14 mouse cellular contexts compared by ENCODE assay signal in genomic region chr7:145340248-145340904, GRCm38 (mm10). TPM values are rescaled to one million over a fixed set of nuclear protein-coding genes. Genes with fewer than 3 reads are reported as not detected.
DNase-seq lines count a peak whose midpoint lies in the region; ATAC-seq lines count a peak whose summit lies in the region.
"Had no signal": no experiment of that assay in that cellular context is flagged by ENCODE, and none has a peak within 500 bp of the region (broad histone marks: within the 10 kb centered on the region; RNA-seq: fewer than 3 reads in every experiment).

No protein-coding gene starts in this region.

- ATAC-seq in hindbrain, embryonic 12.5 days (ENCODE audit: low FRiP score) = no peak
- ATAC-seq in midbrain, embryonic 14.5 days (ENCODE audit: low FRiP score, low TSS enrichment) = no peak
- ATAC-seq: midbrain, embryonic 16.5 days had no signal

- no peaks in the 10 kb centered on the region for H3K36me3 ChIP-seq in hindbrain, embryonic 10.5 days
- no peaks in the 10 kb centered on the region for H3K36me3 ChIP-seq in hindbrain, embryonic 12.5 days
- H3K36me3 ChIP-seq in midbrain, embryonic 14.5 days (ENCODE audit: control insufficient read depth, insufficient read depth, low read length) = no peaks in the 10 kb centered on the region
- H3K36me3 ChIP-seq in midbrain, embryonic 10.5 days = no peaks in the 10 kb centered on the region
- H3K36me3 ChIP-seq in limb, embryonic 10.5 days = no peaks in the 10 kb centered on the region

- 0 out of 2 replicates have a peak, but pooled peaks cover under 1% of the 10 kb centered on the region for H3K4me1 ChIP-seq in hindbrain, embryonic 10.5 days (replicated peaks)
- no peaks in the 10 kb centered on the region for H3K4me1 ChIP-seq in hindbrain, embryonic 12.5 days
- H3K4me1 ChIP-seq in midbrain, embryonic 14.5 days (ENCODE audit: control insufficient read depth, insufficient read depth, low read length) = no peaks in the 10 kb centered on the region
- H3K4me1 ChIP-seq in midbrain, embryonic 10.5 days = no peaks in the 10 kb centered on the region
- H3K4me1 ChIP-seq in limb, embryonic 10.5 days = peaks cover 10% of the 10 kb centered on the region; the same call in 1 of the 2 replicates

- no peak overlapping the region for H3K9ac ChIP-seq in hindbrain, embryonic 12.5 days
- H3K9ac ChIP-seq in midbrain, embryonic 14.5 days (replicated peaks; ENCODE audit: low read length) = no peak overlapping the region

- DNase-seq in hindbrain, embryonic 10.5 days (ENCODE audit: low spot score) = peak; percentile 34
- peak; percentile 30 for DNase-seq in midbrain, embryonic 14.5 days
- no peak for DNase-seq in midbrain, embryonic 10.5 days (ENCODE audit: low spot score)
- peak; percentile 45 for DNase-seq in limb, embryonic 10.5 days (ENCODE audit: low spot score)
- DNase-seq in urinary bladder, postnatal 36 days (ENCODE audit: low spot score in 2 of 2) = no peak
- no peak for DNase-seq in layer of hippocampus, adult 11-12 months (ENCODE audit: low spot score)
- DNase-seq: adrenal gland, adult 2 months; cerebellum, postnatal 14 days; kidney, adult 9 months had no signal

- WGBS in hindbrain, embryonic 10.5 days = 83% methylated on average over 5 of the region's 5 CpGs
- WGBS in hindbrain, embryonic 12.5 days = 74% methylated on average over 5 of the region's 5 CpGs
- 83% methylated on average over 5 of the region's 5 CpGs for WGBS in midbrain, embryonic 14.5 days
- 88% methylated on average over 5 of the region's 5 CpGs for WGBS in midbrain, embryonic 10.5 days
- WGBS in limb, embryonic 10.5 days = 88% methylated on average over 5 of the region's 5 CpGs

- H3K4me3 ChIP-seq in hindbrain, embryonic 10.5 days = no peak overlapping the region
- no peak overlapping the region for H3K4me3 ChIP-seq in hindbrain, embryonic 12.5 days
- H3K4me3 ChIP-seq in midbrain, embryonic 14.5 days (replicated peaks; ENCODE audit: low read depth, low read length) = no peak overlapping the region
- no peak overlapping the region for H3K4me3 ChIP-seq in midbrain, embryonic 10.5 days
- no peak overlapping the region for H3K4me3 ChIP-seq in limb, embryonic 10.5 days

- no peaks in the 10 kb centered on the region for H3K27me3 ChIP-seq in hindbrain, embryonic 10.5 days (ENCODE audit: insufficient read depth, poor library complexity, severe bottlenecking)
- no peaks in the 10 kb centered on the region for H3K27me3 ChIP-seq in hindbrain, embryonic 12.5 days
- no peaks in the 10 kb centered on the region for H3K27me3 ChIP-seq in midbrain, embryonic 14.5 days (ENCODE audit: control insufficient read depth, insufficient read depth, low read length)
- no peaks in the 10 kb centered on the region for H3K27me3 ChIP-seq in midbrain, embryonic 10.5 days (ENCODE audit: low read depth, poor library complexity, severe bottlenecking)
- H3K27me3 ChIP-seq in limb, embryonic 10.5 days (ENCODE audit: low read depth, poor library complexity, severe bottlenecking) = no peaks in the 10 kb centered on the region

- H3K4me2 ChIP-seq in hindbrain, embryonic 12.5 days (replicated peaks) = no peak overlapping the region
- no peak overlapping the region for H3K4me2 ChIP-seq in midbrain, embryonic 14.5 days (ENCODE audit: low read length)

- H3K27ac ChIP-seq in hindbrain, embryonic 10.5 days = no peak overlapping the region
- H3K27ac ChIP-seq in hindbrain, embryonic 12.5 days = no peak overlapping the region
- H3K27ac ChIP-seq in midbrain, embryonic 14.5 days (replicated peaks; ENCODE audit: low read depth, low read length) = no peak overlapping the region
- H3K27ac ChIP-seq in midbrain, embryonic 10.5 days (replicated peaks) = no peak overlapping the region
- H3K27ac ChIP-seq in limb, embryonic 10.5 days = no peak overlapping the region

- H3K9me3 ChIP-seq in hindbrain, embryonic 10.5 days = 0 out of 2 replicates have a peak, but pooled peaks cover 4% of the 10 kb centered on the region
- H3K9me3 ChIP-seq in hindbrain, embryonic 12.5 days (replicated peaks) = no peaks in the 10 kb centered on the region
- no peaks in the 10 kb centered on the region for H3K9me3 ChIP-seq in midbrain, embryonic 14.5 days (ENCODE audit: control insufficient read depth, low read length)
- H3K9me3 ChIP-seq in midbrain, embryonic 10.5 days (replicated peaks) = no peaks in the 10 kb centered on the region
- H3K9me3 ChIP-seq in limb, embryonic 10.5 days (replicated peaks) = no peaks in the 10 kb centered on the region

RNA-seq across cellular contexts. Expression of gene Mrgprd, which starts 25.7 kb away (rescaled TPM):
- not detected in 2 replicates for polyA plus RNA-seq in hindbrain, embryonic 10.5 days (2016; fragmentation: Nextera tagmentation; extraction: Ambion mirVana)
- polyA plus RNA-seq in hindbrain, embryonic 12.5 days (2016; fragmentation: Nextera tagmentation; extraction: Ambion mirVana) = not detected in 2 replicates
- not detected in 2 replicates for polyA plus RNA-seq in midbrain, embryonic 14.5 days (2014; fragmentation: Nextera tagmentation; extraction: Ambion mirVana)
- not detected in 2 replicates for polyA plus RNA-seq in midbrain, embryonic 10.5 days (2016; fragmentation: Nextera tagmentation; extraction: Ambion mirVana)
- not detected in 2 replicates for polyA plus RNA-seq in limb, embryonic 10.5 days (2016; fragmentation: Nextera tagmentation; extraction: Ambion mirVana)
- polyA plus RNA-seq: adrenal gland, adult 2 months; gonadal fat pad, adult 2 months; limb, embryonic 14.5 days; lung, embryonic 16.5 days; midbrain, embryonic 16.5 days had no signal

RNA-seq across cellular contexts. Expression of gene Mrgprf, which starts 39.7 kb away (rescaled TPM):
- polyA plus RNA-seq in hindbrain, embryonic 10.5 days (2016; fragmentation: Nextera tagmentation; extraction: Ambion mirVana) = 0.14 and 0.35 TPM in 2 replicates
- polyA plus RNA-seq in hindbrain, embryonic 12.5 days (2016; fragmentation: Nextera tagmentation; extraction: Ambion mirVana) = 0.99 and 1.1 TPM in 2 replicates
- polyA plus RNA-seq in midbrain, embryonic 14.5 days (2014; fragmentation: Nextera tagmentation; extraction: Ambion mirVana) = 3.5 TPM in 1 of 2 replicates, not detected in the other
- polyA plus RNA-seq in midbrain, embryonic 10.5 days (2016; fragmentation: Nextera tagmentation; extraction: Ambion mirVana) = 0.37 and 0.63 TPM in 2 replicates
- polyA plus RNA-seq in limb, embryonic 10.5 days (2016; fragmentation: Nextera tagmentation; extraction: Ambion mirVana) = 0.09 TPM in 1 of 2 replicates, not detected in the other

RNA-seq across cellular contexts. Expression of gene Tpcn2, which starts 56.6 kb away (rescaled TPM):
- 5.7 and 5.8 TPM in 2 replicates for polyA plus RNA-seq in hindbrain, embryonic 10.5 days (2016; fragmentation: Nextera tagmentation; extraction: Ambion mirVana)
- 6.8 and 7.1 TPM in 2 replicates for polyA plus RNA-seq in hindbrain, embryonic 12.5 days (2016; fragmentation: Nextera tagmentation; extraction: Ambion mirVana)
- polyA plus RNA-seq in midbrain, embryonic 14.5 days (2014; fragmentation: Nextera tagmentation; extraction: Ambion mirVana) = 0.70 and 1.4 TPM in 2 replicates
- 5.4 and 6.8 TPM in 2 replicates for polyA plus RNA-seq in midbrain, embryonic 10.5 days (2016; fragmentation: Nextera tagmentation; extraction: Ambion mirVana)
- 7.2 TPM in 2 replicates for polyA plus RNA-seq in limb, embryonic 10.5 days (2016; fragmentation: Nextera tagmentation; extraction: Ambion mirVana)

Comparison
In these comparisons a context has a peak if more than half of its experiments do, and no peak if none do; other contexts are left out.
1. DNase-seq: peak in hindbrain, embryonic 10.5 days (single experiment), midbrain, embryonic 14.5 days (single experiment) and limb, embryonic 10.5 days (single experiment); none in midbrain, embryonic 10.5 days (single experiment), urinary bladder, postnatal 36 days (0 of 2) and layer of hippocampus, adult 11-12 months (single experiment).